Mouse (Mus musculus): ENCODE results near the gene Bnip1.

Gene Bnip1

GRCm38 (mm10) chr17:26793068-26793765, 12.4 kb downstream of the Bnip1 start:
- no peak for DNase-seq (ENCODE audit: low spot score in 2 of 2)

- peak; percentile 50 to 54 for DNase-seq (ENCODE audit: low spot score in 2 of 2)
Measured at GRCm38 (mm10) chr17:26794744-26795143, 13.9 kb downstream of the Bnip1 start.

- no peak for DNase-seq (ENCODE audit: low spot score in 2 of 2)
Measured at GRCm38 (mm10) chr17:26795386-26795785, 14.5 kb downstream of the Bnip1 start.

- no peak for DNase-seq (ENCODE audit: low spot score in 2 of 2)
Measured at GRCm38 (mm10) chr17:26797379-26798128, 16.7 kb downstream of the Bnip1 start.

- DNase-seq (ENCODE audit: low spot score in 2 of 2): no peak
Measured at GRCm38 (mm10) chr17:26802886-26803285, 22.0 kb downstream of the Bnip1 start.

- DNase-seq (ENCODE audit: low spot score in 2 of 2): no peak
Measured at GRCm38 (mm10) chr17:26812607-26813006, 31.7 kb downstream of the Bnip1 start.

GRCm38 (mm10) chr17:26813497-26813896, 32.6 kb downstream of the Bnip1 start:
- no peak for DNase-seq (ENCODE audit: low spot score in 2 of 2)

GRCm38 (mm10) chr17:26816810-26817209, 35.9 kb downstream of the Bnip1 start:
- no peak for DNase-seq (ENCODE audit: low spot score in 2 of 2)

GRCm38 (mm10) chr17:26817776-26818175, 36.9 kb downstream of the Bnip1 start:
- DNase-seq (ENCODE audit: low spot score in 2 of 2): no peak

GRCm38 (mm10) chr17:26826131-26826530, 45.3 kb downstream of the Bnip1 start:
- DNase-seq (ENCODE audit: low spot score in 2 of 2): no peak

- no peak for DNase-seq (ENCODE audit: low spot score in 2 of 2)
Measured at GRCm38 (mm10) chr17:26833806-26834205, 52.9 kb downstream of the Bnip1 start.

- no peak for DNase-seq (ENCODE audit: low spot score in 2 of 2)
Measured at GRCm38 (mm10) chr17:26834302-26834965, 53.6 kb downstream of the Bnip1 start.

GRCm38 (mm10) chr17:26834966-26835755, 54.3 kb downstream of the Bnip1 start:
- no peak for DNase-seq (ENCODE audit: low spot score in 2 of 2)

GRCm38 (mm10) chr17:26835956-26836355, 55.1 kb downstream of the Bnip1 start:
- no peak for DNase-seq (ENCODE audit: low spot score in 2 of 2)

GRCm38 (mm10) chr17:26836377-26836776, 55.5 kb downstream of the Bnip1 start:
- no peak for DNase-seq (ENCODE audit: low spot score in 2 of 2)

GRCm38 (mm10) chr17:26836786-26837545, 56.1 kb downstream of the Bnip1 start:
- no peak for DNase-seq (ENCODE audit: low spot score in 2 of 2)

- DNase-seq (ENCODE audit: low spot score in 2 of 2): no peak
Measured at GRCm38 (mm10) chr17:26837546-26837985, 56.7 kb downstream of the Bnip1 start.

- DNase-seq (ENCODE audit: low spot score in 2 of 2): no peak
Measured at GRCm38 (mm10) chr17:26838191-26838910, 57.5 kb downstream of the Bnip1 start.

GRCm38 (mm10) chr17:26838911-26839717, 58.2 kb downstream of the Bnip1 start:
- no peak for DNase-seq (ENCODE audit: low spot score in 2 of 2)
